Mouse (Mus musculus): ENCODE measurements around the gene Mdn1. TPM values are rescaled to one million over a fixed set of nuclear protein-coding genes. Genes with fewer than 3 reads are reported as not detected.

The Mdn1 gene
- polyA plus RNA-seq, 1 experiment from 2014 or later = 17.6 TPM

DNA sequence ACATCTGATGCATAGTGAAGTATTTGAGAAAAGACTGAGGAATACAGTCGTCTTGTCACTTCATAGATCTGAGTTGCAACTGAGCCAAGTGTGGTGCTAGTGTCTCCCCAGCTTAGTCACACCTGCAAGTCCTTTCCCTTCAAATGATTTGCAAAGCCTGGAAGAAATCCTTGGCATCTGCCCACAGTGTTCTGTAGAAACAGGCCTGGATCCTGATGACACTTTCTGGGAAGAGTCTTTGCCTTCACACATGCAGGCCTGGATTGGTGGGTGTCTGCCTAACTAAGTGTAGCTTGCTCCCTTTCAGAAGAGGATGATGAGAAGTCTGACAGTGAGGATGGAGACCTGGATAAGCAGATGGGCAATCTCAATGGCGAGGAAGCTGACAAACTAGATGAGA lies 100.5 kb downstream of the Mdn1 start:
- Histone ChIP-seq H3K36me3 (ENCODE audit: control insufficient read depth, insufficient read depth, low read length) (peaks cover 19% of the 10 kb centered on the region), H3K4me2 (no peak overlapping the region), H3K9me3 (replicated peaks; ENCODE audit: control insufficient read depth, low read length) (no peaks in the 10 kb centered on the region), H3K27me3 (ENCODE audit: control insufficient read depth, insufficient read depth, low read length) (no peaks in the 10 kb centered on the region), H3K9ac (ENCODE audit: low read depth, low read length) (no peak overlapping the region), H3K4me1 (ENCODE audit: control insufficient read depth, insufficient read depth, low read length) (no peaks in the 10 kb centered on the region), H3K4me3 (ENCODE audit: low read depth, low read length) (no peak overlapping the region), H3K27ac (ENCODE audit: low read depth, low read length) (no peak overlapping the region)
- 91% methylated on average over 2 of the region's 2 CpGs for WGBS (ENCODE audit: insufficient replicate concordance)
- ATAC-seq (replicated peaks; ENCODE audit: insufficient number of reproducible peaks, low FRiP score, low TSS enrichment) = no peak

DNA sequence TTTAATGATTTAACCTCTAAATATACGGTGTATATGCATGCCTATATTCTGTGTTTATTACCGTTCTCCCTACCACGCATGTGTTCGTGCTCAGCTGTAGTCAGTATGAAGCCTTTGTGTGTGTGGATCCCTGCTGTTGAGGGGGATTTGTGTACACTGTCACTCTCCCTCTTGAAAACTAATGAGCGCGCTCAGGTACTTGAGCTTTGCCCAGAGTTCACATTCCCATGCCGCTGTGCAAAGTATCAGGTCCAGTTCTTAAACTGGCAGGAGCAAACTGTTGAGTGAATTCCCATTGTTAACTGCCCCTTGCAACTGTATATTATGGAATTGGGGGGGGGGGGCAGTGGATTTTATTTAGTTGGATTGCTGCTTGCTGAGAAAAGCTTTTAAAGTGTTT lies 110.6 kb downstream of the Mdn1 start:
- no peak overlapping the region for H3K9ac ChIP-seq (ENCODE audit: low read depth, low read length)
- H3K27me3 ChIP-seq (ENCODE audit: control insufficient read depth, insufficient read depth, low read length) = no peaks in the 10 kb centered on the region
- H3K9me3 ChIP-seq (replicated peaks; ENCODE audit: control insufficient read depth, low read length) = no peaks in the 10 kb centered on the region
- H3K4me3 ChIP-seq (ENCODE audit: low read depth, low read length) = no peak overlapping the region
- ATAC-seq (replicated peaks; ENCODE audit: insufficient number of reproducible peaks, low FRiP score, low TSS enrichment) = no peak
- no peaks in the 10 kb centered on the region for H3K4me1 ChIP-seq (ENCODE audit: control insufficient read depth, insufficient read depth, low read length)
- H3K27ac ChIP-seq (ENCODE audit: low read depth, low read length) = no peak overlapping the region
- no peak overlapping the region for H3K4me2 ChIP-seq
- H3K36me3 ChIP-seq (ENCODE audit: control insufficient read depth, insufficient read depth, low read length) = peaks cover 32% of the 10 kb centered on the region
- 92% methylated on average over 7 of the region's 7 CpGs for WGBS (ENCODE audit: insufficient replicate concordance)

DNA sequence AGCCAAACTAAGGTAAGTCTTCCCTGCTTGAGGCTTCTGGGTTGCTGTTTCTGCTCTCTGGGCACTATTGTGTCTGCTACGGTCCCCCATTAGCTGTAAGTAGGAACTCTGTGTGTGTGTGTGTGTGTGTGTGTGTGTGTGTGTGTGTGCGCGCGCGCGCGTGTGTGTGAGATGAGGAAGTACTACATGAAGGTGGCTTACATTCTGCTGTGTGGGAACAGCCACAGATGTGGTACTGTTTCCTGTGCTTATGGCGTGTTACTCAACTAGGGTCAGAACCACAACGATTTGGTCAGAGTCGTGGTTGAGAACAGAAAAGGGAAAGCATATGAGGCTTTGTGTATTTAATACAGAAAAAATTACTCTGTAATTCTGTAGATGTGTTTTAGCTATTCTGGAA lies 111.1 kb downstream of the Mdn1 start:
- Histone ChIP-seq H3K9ac (ENCODE audit: low read depth, low read length) (no peak overlapping the region), H3K4me1 (ENCODE audit: control insufficient read depth, insufficient read depth, low read length) (no peaks in the 10 kb centered on the region), H3K4me3 (ENCODE audit: low read depth, low read length) (no peak overlapping the region), H3K36me3 (ENCODE audit: control insufficient read depth, insufficient read depth, low read length) (peaks cover 33% of the 10 kb centered on the region), H3K4me2 (no peak overlapping the region), H3K27ac (ENCODE audit: low read depth, low read length) (no peak overlapping the region), H3K27me3 (ENCODE audit: control insufficient read depth, insufficient read depth, low read length) (no peaks in the 10 kb centered on the region), H3K9me3 (replicated peaks; ENCODE audit: control insufficient read depth, low read length) (no peaks in the 10 kb centered on the region)
- ATAC-seq (replicated peaks; ENCODE audit: insufficient number of reproducible peaks, low FRiP score, low TSS enrichment) = no peak
- 93% methylated on average over 10 of the region's 10 CpGs for WGBS (ENCODE audit: insufficient replicate concordance)

DNA sequence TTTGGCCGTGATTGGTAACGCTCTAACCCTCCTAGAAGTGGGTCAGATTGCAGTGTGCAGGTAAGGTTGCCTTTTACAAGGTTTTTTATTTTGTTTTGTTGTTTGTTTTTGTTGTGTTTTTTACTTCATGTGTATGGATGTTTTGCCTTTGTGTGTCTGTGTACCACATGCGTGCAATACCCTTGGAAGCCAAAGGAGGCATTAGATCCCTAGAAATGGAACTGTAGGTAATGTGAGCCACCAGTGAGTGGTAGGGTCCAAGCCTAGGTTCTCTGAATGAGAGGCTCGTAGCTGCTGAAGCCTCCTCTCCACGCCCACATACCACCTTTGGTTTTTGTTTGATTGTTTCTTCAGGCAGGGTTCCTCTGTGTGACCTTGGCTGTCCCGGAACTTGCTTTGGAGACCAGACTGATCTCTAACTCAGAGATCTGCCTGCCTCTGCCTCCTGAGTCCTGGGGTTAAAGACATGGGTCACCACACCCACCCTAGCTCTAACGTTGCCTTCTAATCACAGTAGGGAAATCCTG lies 113.4 kb downstream of the Mdn1 start:
- no peak for ATAC-seq (replicated peaks; ENCODE audit: insufficient number of reproducible peaks, low FRiP score, low TSS enrichment)
- peaks cover 29% of the 10 kb centered on the region for H3K36me3 ChIP-seq (ENCODE audit: control insufficient read depth, insufficient read depth, low read length)
- no peak overlapping the region for H3K9ac ChIP-seq (ENCODE audit: low read depth, low read length)
- H3K27me3 ChIP-seq (ENCODE audit: control insufficient read depth, insufficient read depth, low read length) = no peaks in the 10 kb centered on the region
- no peaks in the 10 kb centered on the region for H3K9me3 ChIP-seq (replicated peaks; ENCODE audit: control insufficient read depth, low read length)
- H3K27ac ChIP-seq (ENCODE audit: low read depth, low read length) = no peak overlapping the region
- no peak overlapping the region for H3K4me3 ChIP-seq (ENCODE audit: low read depth, low read length)
- no peak overlapping the region for H3K4me2 ChIP-seq
- H3K4me1 ChIP-seq (ENCODE audit: control insufficient read depth, insufficient read depth, low read length) = no peaks in the 10 kb centered on the region
- WGBS (ENCODE audit: insufficient replicate concordance) = 93% methylated on average over 7 of the region's 7 CpGs

DNA sequence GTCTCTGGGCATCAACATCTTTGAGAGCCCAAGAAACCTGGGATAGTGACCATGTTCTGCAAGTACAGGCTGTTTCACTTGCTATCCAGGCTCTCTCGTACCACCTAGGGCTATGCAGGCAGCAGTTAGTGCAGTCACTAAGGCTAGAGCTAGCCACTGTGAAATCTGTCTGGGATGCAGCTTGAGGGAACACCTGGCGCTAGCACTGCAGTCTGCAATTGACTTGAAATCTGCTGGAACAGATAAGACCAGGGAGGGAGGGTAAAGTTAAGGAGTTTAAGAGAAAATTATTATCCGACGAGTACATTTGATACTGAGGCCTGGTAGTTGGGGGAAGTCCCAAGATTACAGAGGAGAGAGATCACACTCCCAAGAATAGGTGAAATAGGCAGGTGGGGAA lies 123.1 kb downstream of the Mdn1 start:
- no peak overlapping the region for H3K4me3 ChIP-seq (ENCODE audit: low read depth, low read length)
- H3K27me3 ChIP-seq (ENCODE audit: control insufficient read depth, insufficient read depth, low read length) = no peaks in the 10 kb centered on the region
- no peak overlapping the region for H3K27ac ChIP-seq (ENCODE audit: low read depth, low read length)
- H3K9ac ChIP-seq (ENCODE audit: low read depth, low read length) = no peak overlapping the region
- no peak overlapping the region for H3K4me2 ChIP-seq
- peaks cover 5% of the 10 kb centered on the region; the same call in 1 of the 2 replicates for H3K36me3 ChIP-seq (ENCODE audit: control insufficient read depth, insufficient read depth, low read length)
- no peaks in the 10 kb centered on the region for H3K4me1 ChIP-seq (ENCODE audit: control insufficient read depth, insufficient read depth, low read length)
- no peak for ATAC-seq (replicated peaks; ENCODE audit: insufficient number of reproducible peaks, low FRiP score, low TSS enrichment)
- WGBS (ENCODE audit: insufficient replicate concordance) = 91% methylated on average over 4 of the region's 4 CpGs
- no peaks in the 10 kb centered on the region for H3K9me3 ChIP-seq (replicated peaks; ENCODE audit: control insufficient read depth, low read length)

DNA sequence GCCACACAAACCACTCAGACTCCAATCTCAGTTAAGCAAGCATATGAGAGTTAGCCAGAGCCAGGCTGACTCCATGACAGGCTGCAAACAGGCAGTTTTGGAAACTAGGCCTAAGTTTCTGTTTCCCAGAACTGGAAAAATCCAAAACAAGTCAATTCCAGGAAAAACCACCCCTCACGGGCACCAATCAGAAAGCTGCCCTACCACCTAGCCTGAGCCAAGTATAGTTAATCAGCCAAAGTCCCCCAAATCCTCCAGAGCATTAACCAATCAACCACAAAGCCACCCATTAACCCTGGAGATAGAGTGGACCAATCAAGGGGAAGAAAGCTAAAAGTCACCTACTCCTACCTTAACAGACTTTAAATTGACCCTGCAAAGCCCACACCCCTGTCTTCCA lies 130.2 kb downstream of the Mdn1 start:
- H3K36me3 ChIP-seq (ENCODE audit: control insufficient read depth, insufficient read depth, low read length) = no peaks in the 10 kb centered on the region
- no peak overlapping the region for H3K4me3 ChIP-seq (ENCODE audit: low read depth, low read length)
- WGBS (ENCODE audit: insufficient replicate concordance) = 74% methylated on average over 1 of the region's 1 CpGs
- ATAC-seq (replicated peaks; ENCODE audit: insufficient number of reproducible peaks, low FRiP score, low TSS enrichment) = no peak
- no peak overlapping the region for H3K9ac ChIP-seq (ENCODE audit: low read depth, low read length)
- H3K27ac ChIP-seq (ENCODE audit: low read depth, low read length) = no peak overlapping the region
- H3K4me1 ChIP-seq (ENCODE audit: control insufficient read depth, insufficient read depth, low read length) = no peaks in the 10 kb centered on the region
- H3K27me3 ChIP-seq (ENCODE audit: control insufficient read depth, insufficient read depth, low read length) = no peaks in the 10 kb centered on the region
- no peaks in the 10 kb centered on the region for H3K9me3 ChIP-seq (replicated peaks; ENCODE audit: control insufficient read depth, low read length)
- H3K4me2 ChIP-seq = no peak overlapping the region

DNA sequence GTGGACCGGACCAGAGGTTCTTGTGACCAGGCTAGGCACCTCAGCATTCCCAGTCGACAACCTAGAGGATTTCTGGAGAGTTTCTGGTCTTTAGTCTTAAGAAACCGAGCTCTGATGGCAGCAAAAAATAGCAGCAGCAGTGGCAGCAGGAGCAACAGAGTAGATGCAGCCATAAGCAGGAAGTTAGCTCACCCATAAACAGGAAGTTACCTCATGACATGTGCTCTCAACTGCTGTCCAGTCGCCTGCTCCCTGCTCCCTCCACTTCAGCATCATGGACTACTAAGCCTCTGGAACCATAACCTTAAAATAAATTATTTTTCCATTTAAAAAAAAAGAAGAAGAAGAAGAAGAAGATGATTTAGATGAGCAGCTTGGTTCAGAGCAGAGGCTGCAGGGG lies 132.1 kb downstream of the Mdn1 start:
- Histone ChIP-seq H3K4me3 (ENCODE audit: low read depth, low read length) (no peak overlapping the region), H3K4me2 (no peak overlapping the region), H3K27ac (ENCODE audit: low read depth, low read length) (no peak overlapping the region), H3K9me3 (replicated peaks; ENCODE audit: control insufficient read depth, low read length) (no peaks in the 10 kb centered on the region), H3K36me3 (ENCODE audit: control insufficient read depth, insufficient read depth, low read length) (no peaks in the 10 kb centered on the region), H3K9ac (ENCODE audit: low read depth, low read length) (no peak overlapping the region), H3K4me1 (ENCODE audit: control insufficient read depth, insufficient read depth, low read length) (no peaks in the 10 kb centered on the region), H3K27me3 (ENCODE audit: control insufficient read depth, insufficient read depth, low read length) (no peaks in the 10 kb centered on the region)
- WGBS (ENCODE audit: insufficient replicate concordance) = 79% methylated on average over 4 of the region's 4 CpGs
- no peak for ATAC-seq (replicated peaks; ENCODE audit: insufficient number of reproducible peaks, low FRiP score, low TSS enrichment)

DNA sequence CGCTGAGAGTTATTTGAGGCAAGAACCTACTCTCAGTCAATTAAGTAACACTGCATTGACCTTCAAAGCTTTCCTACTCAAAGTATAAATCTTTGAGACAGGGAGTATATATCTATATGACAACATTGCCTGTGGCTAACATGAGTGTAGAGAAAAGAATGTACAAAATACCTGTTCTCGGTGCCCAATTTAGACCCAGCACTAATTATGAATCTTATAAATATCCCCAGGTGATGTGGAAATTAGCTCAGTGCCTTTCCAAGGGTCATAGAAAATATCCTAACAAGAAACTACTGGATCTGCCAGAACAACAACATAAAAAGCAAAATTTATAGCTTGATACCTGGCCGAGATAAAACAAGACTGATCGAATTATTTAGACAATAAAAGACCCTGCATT lies 142.1 kb downstream of the Mdn1 start:
- Histone ChIP-seq H3K4me3 (ENCODE audit: low read depth, low read length) (no peak overlapping the region), H3K36me3 (ENCODE audit: control insufficient read depth, insufficient read depth, low read length) (no peaks in the 10 kb centered on the region), H3K27ac (ENCODE audit: low read depth, low read length) (no peak overlapping the region), H3K4me2 (no peak overlapping the region), H3K9me3 (replicated peaks; ENCODE audit: control insufficient read depth, low read length) (no peaks in the 10 kb centered on the region), H3K27me3 (ENCODE audit: control insufficient read depth, insufficient read depth, low read length) (no peaks in the 10 kb centered on the region), H3K4me1 (ENCODE audit: control insufficient read depth, insufficient read depth, low read length) (peaks cover 5% of the 10 kb centered on the region; the same call in 1 of the 2 replicates), H3K9ac (ENCODE audit: low read depth, low read length) (no peak overlapping the region)
- ATAC-seq (replicated peaks; ENCODE audit: insufficient number of reproducible peaks, low FRiP score, low TSS enrichment) = no peak
- 90% methylated on average over 4 of the region's 4 CpGs for WGBS (ENCODE audit: insufficient replicate concordance)

DNA sequence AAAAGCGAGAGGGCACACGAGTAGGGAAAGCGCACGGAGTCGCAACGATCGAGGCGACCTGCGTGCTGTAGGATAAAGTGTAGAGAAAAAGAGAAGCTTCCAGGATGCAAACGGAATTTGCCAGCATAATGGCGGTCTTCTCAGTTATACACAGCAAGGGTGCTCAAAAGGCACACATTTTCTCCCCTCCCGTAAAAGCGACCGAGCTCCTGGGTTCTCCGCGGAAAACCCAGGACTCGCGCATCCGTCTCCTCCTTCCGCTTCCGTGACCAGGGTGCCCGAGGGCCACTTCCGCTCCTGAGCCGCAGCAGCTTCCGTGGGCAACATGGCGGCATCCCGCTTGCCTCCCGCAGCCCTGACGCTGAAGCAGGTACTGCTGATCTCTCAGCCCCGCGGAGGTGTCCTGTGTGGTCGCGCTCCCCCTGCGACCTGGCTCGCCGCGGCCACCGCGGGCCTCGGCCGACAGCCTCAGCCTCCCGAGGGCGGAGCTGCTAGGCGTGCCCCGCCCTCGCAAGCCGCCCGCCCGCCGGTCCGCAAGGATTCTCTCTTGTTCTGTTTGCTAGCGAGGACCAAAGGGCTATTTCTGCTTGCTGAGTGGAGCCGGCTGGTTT lies 143.2 kb downstream of the Mdn1 start, which contains the start of gene Lyrm2:
TSS of gene Lyrm2 (plus strand) at position 288 of the 611 bp plus-strand sequence.
- ATAC-seq (replicated peaks; ENCODE audit: insufficient number of reproducible peaks, low FRiP score, low TSS enrichment) = peak; percentile 86
- 1% methylated on average over 53 of the region's 53 CpGs for WGBS (ENCODE audit: insufficient replicate concordance)

More for the DNA sequence above, 143.2 kb downstream of the Mdn1 start, which contains the start of gene Lyrm2:
- Histone ChIP-seq H3K27me3 (ENCODE audit: control insufficient read depth, insufficient read depth, low read length) (no peaks in the 10 kb centered on the region), H3K9me3 (replicated peaks; ENCODE audit: control insufficient read depth, low read length) (no peaks in the 10 kb centered on the region), H3K27ac (ENCODE audit: low read depth, low read length) (peak within 1 kb of the TSS; percentile 98), H3K36me3 (ENCODE audit: control insufficient read depth, insufficient read depth, low read length) (no peaks in the 10 kb centered on the region), H3K4me2 (peak within 1 kb of the TSS; percentile 67), H3K4me1 (ENCODE audit: control insufficient read depth, insufficient read depth, low read length) (peaks cover 5% of the 10 kb centered on the region; the same call in 1 of the 2 replicates), H3K4me3 (ENCODE audit: low read depth, low read length) (peak within 1 kb of the TSS; percentile 75), H3K9ac (ENCODE audit: low read depth, low read length) (peak within 1 kb of the TSS; percentile 96)

All from heart, embryonic 11.5 days (tissue).